Mouse (Mus musculus): ENCODE results near the gene Dnajc4. TPM values are rescaled to one million over a fixed set of nuclear protein-coding genes. Genes with fewer than 3 reads are reported as not detected.

Dnajc4 gene
- polyA plus RNA-seq, 1 experiment from 2014 or later, result 40.3 TPM

DNA sequence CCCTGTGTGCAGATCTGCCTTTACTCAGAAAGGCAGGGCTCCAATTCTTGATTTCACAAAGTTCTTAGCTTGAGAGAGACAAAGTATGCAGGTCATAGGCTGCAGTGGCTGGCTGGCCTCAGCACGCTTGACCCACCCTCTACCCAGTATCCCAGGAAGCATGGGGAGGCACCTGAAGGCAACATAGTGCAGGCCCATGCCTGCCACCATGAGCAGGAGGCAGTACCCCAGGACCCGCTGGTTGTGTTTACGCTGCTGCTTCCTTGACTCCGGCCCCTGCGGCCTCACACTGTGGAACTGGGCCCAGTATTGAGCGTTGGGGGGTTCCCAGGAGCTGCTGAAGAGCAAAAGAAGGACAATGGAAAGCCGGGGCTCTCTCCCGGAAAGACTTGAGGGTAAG lies 3.1 kb downstream of the Dnajc4 start:
- peaks cover 28% of the 10 kb centered on the region for H3K4me1 ChIP-seq (ENCODE audit: control insufficient read depth, insufficient read depth, low read length)
- H3K9ac ChIP-seq (ENCODE audit: low read length), result no peak overlapping the region
- peaks cover 5% of the 10 kb centered on the region; the same call in 1 of the 2 replicates for H3K36me3 ChIP-seq (ENCODE audit: control insufficient read depth, insufficient read depth)
- WGBS, result 87% methylated on average over 8 of the region's 8 CpGs
- no peak overlapping the region for H3K4me2 ChIP-seq (ENCODE audit: low read depth, low read length)
- no peak for ATAC-seq (replicated peaks; ENCODE audit: extremely low read depth, insufficient read depth, low FRiP score)
- no peaks in the 10 kb centered on the region for H3K27me3 ChIP-seq (ENCODE audit: control insufficient read depth, insufficient read depth, low read length)
- H3K4me3 ChIP-seq (ENCODE audit: low read length), result no peak overlapping the region
- no peak overlapping the region for H3K27ac ChIP-seq (ENCODE audit: low read length)
- no peaks in the 10 kb centered on the region for H3K9me3 ChIP-seq (replicated peaks; ENCODE audit: control insufficient read depth, low read length)

DNA sequence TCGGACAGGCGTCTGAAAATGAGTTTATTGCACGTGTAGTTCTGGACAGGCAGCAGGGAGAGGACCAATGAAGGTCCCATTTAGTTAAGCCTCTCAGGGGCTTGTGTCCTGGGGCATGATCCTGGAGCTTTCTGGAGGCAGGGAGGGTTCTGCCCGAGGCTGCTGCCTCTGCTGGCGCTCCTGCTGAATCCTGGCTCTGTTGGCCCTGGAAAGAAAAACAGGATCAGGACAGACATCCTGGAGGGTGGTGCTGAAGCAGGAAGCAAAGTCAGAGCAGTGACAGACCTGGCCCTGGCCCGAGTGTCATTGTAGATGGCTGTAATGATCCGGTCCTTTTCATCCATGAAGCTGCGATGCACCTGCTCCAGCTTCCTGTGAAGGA lies 4.5 kb downstream of the Dnajc4 start:
- peak overlapping the region; percentile 99 for H3K27ac ChIP-seq (ENCODE audit: low read length)
- no peaks in the 10 kb centered on the region for H3K27me3 ChIP-seq (ENCODE audit: control insufficient read depth, insufficient read depth, low read length)
- peaks cover 23% of the 10 kb centered on the region for H3K4me1 ChIP-seq (ENCODE audit: control insufficient read depth, insufficient read depth, low read length)
- peak overlapping the region; percentile 88 for H3K4me2 ChIP-seq (ENCODE audit: low read depth, low read length)
- ATAC-seq (replicated peaks; ENCODE audit: extremely low read depth, insufficient read depth, low FRiP score), result no peak
- H3K9ac ChIP-seq (ENCODE audit: low read length), result peak overlapping the region; percentile 97
- H3K4me3 ChIP-seq (ENCODE audit: low read length), result peak overlapping the region; percentile 86
- no peaks in the 10 kb centered on the region for H3K9me3 ChIP-seq (replicated peaks; ENCODE audit: control insufficient read depth, low read length)
- H3K36me3 ChIP-seq (ENCODE audit: control insufficient read depth, insufficient read depth), result peaks cover 14% of the 10 kb centered on the region
- 5% methylated on average over 8 of the region's 8 CpGs for WGBS

DNA sequence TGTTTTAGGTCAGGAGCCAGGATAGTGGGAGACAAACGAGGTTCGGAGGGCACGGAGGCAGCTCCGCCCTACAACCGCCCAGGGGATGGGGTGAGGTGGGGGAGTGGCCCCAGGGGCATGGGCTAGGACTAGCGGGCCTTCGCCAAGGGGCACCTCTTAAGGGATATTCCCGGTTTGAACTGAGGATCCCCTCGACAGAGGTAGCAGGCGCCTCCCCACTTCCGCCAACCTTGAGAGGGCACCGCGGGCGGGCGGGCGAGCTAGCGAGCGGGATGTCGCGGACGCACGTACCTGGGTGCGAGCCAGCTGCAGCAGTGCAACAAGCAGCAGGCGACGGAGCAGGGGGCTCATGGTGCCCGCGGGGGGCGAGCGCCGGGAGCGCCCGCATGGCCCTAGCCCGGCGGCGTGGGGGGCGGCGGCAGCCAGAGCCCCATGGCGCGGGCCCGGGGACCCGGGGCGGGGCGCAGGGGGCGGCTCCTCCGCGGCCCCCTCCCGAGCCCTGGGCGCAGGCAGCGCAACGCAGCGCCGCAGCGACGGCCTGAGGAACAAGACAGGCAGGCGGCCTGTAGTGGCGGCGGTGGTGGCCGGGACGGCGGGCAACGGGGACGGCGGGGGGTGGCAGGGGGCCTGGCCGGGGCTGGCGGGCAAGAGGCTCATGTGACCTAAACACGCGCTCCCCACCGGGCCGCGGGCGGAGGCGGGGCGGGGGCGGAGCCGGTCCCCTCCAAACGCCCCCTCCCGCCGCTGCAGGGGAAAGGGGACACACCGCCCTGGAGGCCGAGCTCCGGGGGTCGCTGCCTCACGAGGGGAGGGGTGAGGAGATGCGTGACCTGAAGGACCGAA lies 5.1 kb downstream of the Dnajc4 start, which contains the start of gene Vegfb:
Gene Vegfb (minus strand): TSS at position 591 of the 843 bp plus-strand sequence.
- ATAC-seq (replicated peaks; ENCODE audit: extremely low read depth, insufficient read depth, low FRiP score), result peak; percentile 69
- Histone ChIP-seq H3K27me3 (ENCODE audit: control insufficient read depth, insufficient read depth, low read length) (no peaks in the 10 kb centered on the region), H3K4me1 (ENCODE audit: control insufficient read depth, insufficient read depth, low read length) (peaks cover 22% of the 10 kb centered on the region), H3K27ac (ENCODE audit: low read length) (peak within 1 kb of the TSS; percentile 99), H3K4me2 (ENCODE audit: low read depth, low read length) (peak within 1 kb of the TSS; percentile 88), H3K36me3 (ENCODE audit: control insufficient read depth, insufficient read depth) (peaks cover 21% of the 10 kb centered on the region), H3K9me3 (replicated peaks; ENCODE audit: control insufficient read depth, low read length) (no peaks in the 10 kb centered on the region), H3K4me3 (ENCODE audit: low read length) (peak within 1 kb of the TSS; percentile 86), H3K9ac (ENCODE audit: low read length) (peak within 1 kb of the TSS; percentile 97)
- under 1% methylated on average over 76 of the region's 85 CpGs for WGBS

DNA sequence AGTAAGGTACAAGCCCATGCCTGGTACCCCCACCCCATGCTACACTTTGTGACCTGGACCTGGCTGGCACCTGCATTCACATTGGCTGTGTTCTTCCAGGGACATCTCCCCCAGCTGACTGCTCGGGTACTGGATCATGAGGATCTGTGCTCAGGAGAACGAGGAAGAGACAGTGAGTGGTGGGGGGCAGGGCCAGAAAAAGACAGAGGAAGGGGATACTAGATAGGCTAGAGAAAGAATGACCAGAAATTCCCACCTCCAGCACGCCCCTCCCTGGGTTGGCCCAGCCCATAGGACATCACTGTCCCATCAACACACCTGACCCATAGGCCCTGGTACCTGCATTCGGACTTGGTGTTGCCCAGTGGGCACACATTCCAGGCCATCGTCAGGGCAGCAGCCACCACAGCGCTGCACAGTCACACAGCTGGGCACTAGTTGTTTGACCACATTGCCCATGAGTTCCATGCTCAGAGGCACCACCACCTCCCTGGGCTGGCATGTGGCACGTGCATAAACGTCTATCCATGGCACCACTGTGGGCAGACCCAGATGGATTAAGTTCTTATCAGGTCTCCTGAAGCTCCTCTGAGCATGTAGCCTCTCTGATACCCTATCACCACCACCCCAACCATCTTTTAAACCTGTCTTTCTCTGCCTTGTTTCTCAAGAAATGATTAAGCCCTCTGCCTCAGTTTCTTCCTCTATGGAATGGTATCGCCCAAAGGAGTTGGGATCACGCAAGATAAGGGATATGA lies 6.2 kb downstream of the Dnajc4 start:
- Histone ChIP-seq H3K27ac (ENCODE audit: low read length) (peak overlapping the region; percentile 99), H3K4me2 (ENCODE audit: low read depth, low read length) (peak overlapping the region; percentile 88), H3K4me3 (ENCODE audit: low read length) (peak overlapping the region; percentile 86), H3K9ac (ENCODE audit: low read length) (peak overlapping the region; percentile 97), H3K9me3 (replicated peaks; ENCODE audit: control insufficient read depth, low read length) (no peaks in the 10 kb centered on the region), H3K27me3 (ENCODE audit: control insufficient read depth, insufficient read depth, low read length) (no peaks in the 10 kb centered on the region), H3K4me1 (ENCODE audit: control insufficient read depth, insufficient read depth, low read length) (peaks cover 21% of the 10 kb centered on the region), H3K36me3 (ENCODE audit: control insufficient read depth, insufficient read depth) (peaks cover 24% of the 10 kb centered on the region)
- ATAC-seq (replicated peaks; ENCODE audit: extremely low read depth, insufficient read depth, low FRiP score), result no peak
- 52% methylated on average over 10 of the region's 10 CpGs for WGBS

- Histone ChIP-seq H3K27ac (ENCODE audit: low read length) (no peak overlapping the region), H3K27me3 (ENCODE audit: control insufficient read depth, insufficient read depth, low read length) (no peaks in the 10 kb centered on the region), H3K9ac (ENCODE audit: low read length) (no peak overlapping the region), H3K4me3 (ENCODE audit: low read length) (no peak overlapping the region), H3K4me1 (ENCODE audit: control insufficient read depth, insufficient read depth, low read length) (peaks cover 24% of the 10 kb centered on the region), H3K36me3 (ENCODE audit: control insufficient read depth, insufficient read depth) (peaks cover 24% of the 10 kb centered on the region), H3K4me2 (ENCODE audit: low read depth, low read length) (no peak overlapping the region), H3K9me3 (replicated peaks; ENCODE audit: control insufficient read depth, low read length) (no peaks in the 10 kb centered on the region)
- no peak for ATAC-seq (replicated peaks; ENCODE audit: extremely low read depth, insufficient read depth, low FRiP score)
- 80% methylated on average over 19 of the region's 19 CpGs for WGBS
These were observed 7.1 kb downstream of the Dnajc4 start for GRCm38 (mm10) chr19:6985300-6985699.

GRCm38 (mm10) chr19:6983621-6984020 lies 8.8 kb downstream of the Dnajc4 start:
- ATAC-seq (replicated peaks; ENCODE audit: extremely low read depth, insufficient read depth, low FRiP score), result no peak
- no peaks in the 10 kb centered on the region for H3K27me3 ChIP-seq (ENCODE audit: control insufficient read depth, insufficient read depth, low read length)
- H3K4me2 ChIP-seq (ENCODE audit: low read depth, low read length), result no peak overlapping the region
- no peaks in the 10 kb centered on the region for H3K9me3 ChIP-seq (replicated peaks; ENCODE audit: control insufficient read depth, low read length)
- no peak overlapping the region for H3K4me3 ChIP-seq (ENCODE audit: low read length)
- no peak overlapping the region for H3K27ac ChIP-seq (ENCODE audit: low read length)
- H3K9ac ChIP-seq (ENCODE audit: low read length), result no peak overlapping the region
- H3K4me1 ChIP-seq (ENCODE audit: control insufficient read depth, insufficient read depth, low read length), result peaks cover 31% of the 10 kb centered on the region
- peaks cover 25% of the 10 kb centered on the region for H3K36me3 ChIP-seq (ENCODE audit: control insufficient read depth, insufficient read depth)
- WGBS, result 97% methylated on average over 5 of the region's 5 CpGs

- 80% methylated on average over 4 of the region's 4 CpGs for WGBS
- peaks cover 41% of the 10 kb centered on the region for H3K36me3 ChIP-seq (ENCODE audit: control insufficient read depth, insufficient read depth)
- ATAC-seq (replicated peaks; ENCODE audit: extremely low read depth, insufficient read depth, low FRiP score), result no peak
- peak overlapping the region; percentile 98 for H3K27ac ChIP-seq (ENCODE audit: low read length)
- peaks cover 39% of the 10 kb centered on the region for H3K4me1 ChIP-seq (ENCODE audit: control insufficient read depth, insufficient read depth, low read length)
- no peak overlapping the region for H3K4me3 ChIP-seq (ENCODE audit: low read length)
- peak overlapping the region; percentile 85 for H3K4me2 ChIP-seq (ENCODE audit: low read depth, low read length)
- no peaks in the 10 kb centered on the region for H3K9me3 ChIP-seq (replicated peaks; ENCODE audit: control insufficient read depth, low read length)
- H3K9ac ChIP-seq (ENCODE audit: low read length), result no peak overlapping the region
- no peaks in the 10 kb centered on the region for H3K27me3 ChIP-seq (ENCODE audit: control insufficient read depth, insufficient read depth, low read length)
These were observed 10.9 kb downstream of the Dnajc4 start for GRCm38 (mm10) chr19:6981465-6981864.

- WGBS, result under 1% methylated on average over 38 of the region's 38 CpGs
- ATAC-seq (replicated peaks; ENCODE audit: extremely low read depth, insufficient read depth, low FRiP score), result peak; percentile 84
These were observed 11.8 kb downstream of the Dnajc4 start, which contains the start of gene Fkbp2 for GRCm38 (mm10) chr19:6980381-6981093. Gene Fkbp2, minus strand, starts transcription at chr19:6980501.

More at GRCm38 (mm10) chr19:6980381-6981093, 11.8 kb downstream of the Dnajc4 start, which contains the start of gene Fkbp2:
- H3K4me1 ChIP-seq (ENCODE audit: control insufficient read depth, insufficient read depth, low read length), result peaks cover 34% of the 10 kb centered on the region
- peak within 1 kb of the TSS; percentile 61 for H3K4me3 ChIP-seq (ENCODE audit: low read length)
- H3K4me2 ChIP-seq (ENCODE audit: low read depth, low read length), result peak within 1 kb of the TSS; percentile 85
- H3K36me3 ChIP-seq (ENCODE audit: control insufficient read depth, insufficient read depth), result peaks cover 41% of the 10 kb centered on the region
- no peaks in the 10 kb centered on the region for H3K9me3 ChIP-seq (replicated peaks; ENCODE audit: control insufficient read depth, low read length)
- H3K27me3 ChIP-seq (ENCODE audit: control insufficient read depth, insufficient read depth, low read length), result no peaks in the 10 kb centered on the region
- H3K9ac ChIP-seq (ENCODE audit: low read length), result peak within 1 kb of the TSS; percentile 84
- H3K27ac ChIP-seq (ENCODE audit: low read length), result peak within 1 kb of the TSS; percentile 98

Data from heart, embryonic 16.5 days (tissue).